Mouse (Mus musculus) CD8-positive naive resting alpha-beta T cell, adult 2 months (primary cell): ENCODE results near the gene Cdc42bpa.

ENCODE experiments used
- DNase-seq, 2 experiments: peaks; one replicate each; pipeline ENCODE4 v3.0.0; 2022; ENCODE audit warnings: low read depth in 2 of 2, low spot score in 2 of 2

Cdc42bpa gene

DNA sequence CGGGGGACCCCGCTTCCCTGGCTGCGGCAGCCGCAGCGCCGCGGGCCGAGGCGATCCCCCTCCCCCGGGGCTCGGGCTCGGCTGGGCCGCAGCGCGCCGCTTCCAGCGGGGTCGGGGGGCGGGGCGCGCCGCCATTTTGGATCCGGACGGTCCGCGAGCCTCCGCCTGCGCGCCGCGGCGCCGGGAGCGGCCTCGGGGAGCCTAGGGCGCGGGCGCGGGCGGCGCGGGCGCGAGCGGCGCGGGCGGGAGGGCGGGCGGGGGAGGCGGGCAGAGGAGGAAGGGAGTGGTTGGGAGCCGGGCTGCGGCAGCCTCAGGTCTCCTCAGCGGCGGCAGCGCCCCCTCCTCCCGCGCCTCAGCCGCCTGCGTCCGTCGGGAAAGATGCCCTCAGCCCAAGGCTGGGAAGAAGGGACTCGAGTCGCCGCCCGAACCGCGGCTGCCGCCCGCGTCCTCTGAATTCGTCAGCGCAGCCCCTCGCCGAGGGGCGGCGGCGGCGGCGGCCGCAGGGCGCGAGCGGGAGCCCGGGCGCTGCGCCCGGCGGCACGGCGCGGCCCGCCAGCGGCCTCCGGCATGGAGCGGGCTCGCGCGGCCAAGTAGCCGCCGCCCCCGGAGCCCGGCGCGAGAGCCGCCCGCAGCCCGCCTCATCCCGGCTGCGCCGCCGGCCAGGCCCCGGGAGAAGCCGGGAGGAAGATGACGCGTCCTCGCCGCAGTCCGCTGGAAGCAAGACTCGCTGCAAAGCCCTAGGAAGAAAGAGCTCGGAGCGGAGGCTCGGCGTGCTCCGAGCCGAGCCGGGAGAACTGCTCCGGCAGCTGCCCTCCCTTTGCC is at the start of gene Cdc42bpa:
Gene Cdc42bpa, plus strand, starts transcription at position 752 of the 822 bp plus-strand sequence.
- DNase-seq, result peak; percentile 13 to 15

DNA sequence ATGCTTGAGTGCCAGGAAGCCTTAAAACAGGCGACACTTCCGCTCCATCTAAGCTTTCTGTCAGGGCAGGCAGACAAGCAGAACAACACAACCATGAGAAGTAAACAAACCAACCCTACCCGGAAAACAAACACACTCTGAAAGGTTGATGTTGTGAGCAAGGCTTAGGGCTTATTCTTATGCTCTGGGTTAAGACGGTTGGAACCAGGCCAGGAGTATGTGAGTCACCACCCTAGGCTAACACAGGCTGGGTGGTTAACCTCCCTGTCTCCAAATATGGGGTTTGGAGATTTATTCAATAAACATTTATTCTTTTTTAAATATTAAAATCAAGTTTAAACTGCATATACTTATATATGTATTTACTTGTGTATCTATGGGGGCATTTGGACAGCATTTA is 46.8 kb upstream of the Cdc42bpa start:
- DNase-seq, result no peak

DNA sequence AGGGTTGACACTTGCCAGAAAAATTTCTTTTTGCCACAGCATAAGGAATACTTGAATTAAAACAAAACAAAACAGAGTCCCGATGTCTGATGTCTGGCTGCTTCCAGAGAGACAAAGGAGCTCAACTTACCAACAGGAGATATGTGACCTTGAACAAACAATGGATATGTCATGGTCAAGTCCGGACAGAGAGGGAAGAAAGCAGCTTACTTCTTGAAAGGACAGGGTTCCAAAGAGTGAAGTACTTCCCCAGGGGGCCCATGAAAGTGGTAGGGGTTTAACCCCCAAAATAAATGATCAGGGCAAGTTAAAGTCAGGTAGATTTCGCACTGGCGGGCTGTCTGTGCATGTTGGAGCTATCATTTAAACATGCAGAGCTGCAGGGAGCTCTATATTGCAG is 43.2 kb upstream of the Cdc42bpa start:
- DNase-seq, result no peak

DNA sequence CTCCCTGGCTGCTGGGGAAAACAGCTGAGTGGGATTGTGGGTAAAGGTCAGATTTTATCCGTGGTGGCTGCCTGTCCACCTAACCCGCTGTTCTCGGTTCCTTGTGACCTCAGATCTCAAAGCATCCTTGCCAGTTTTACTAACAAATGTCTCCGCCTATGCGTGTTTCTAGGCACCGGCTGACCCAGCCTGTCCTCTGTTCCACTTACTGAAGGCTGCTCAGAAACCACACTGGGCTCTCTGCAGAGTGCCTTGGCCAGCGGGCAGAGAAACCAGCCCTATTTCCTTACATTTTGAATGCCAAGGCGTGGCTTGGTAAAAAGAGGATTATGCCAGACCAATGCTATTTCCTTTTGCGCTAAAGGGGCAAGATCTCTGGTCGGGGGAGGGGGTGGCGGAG is 42.8 kb upstream of the Cdc42bpa start:
- DNase-seq, result no peak

DNA sequence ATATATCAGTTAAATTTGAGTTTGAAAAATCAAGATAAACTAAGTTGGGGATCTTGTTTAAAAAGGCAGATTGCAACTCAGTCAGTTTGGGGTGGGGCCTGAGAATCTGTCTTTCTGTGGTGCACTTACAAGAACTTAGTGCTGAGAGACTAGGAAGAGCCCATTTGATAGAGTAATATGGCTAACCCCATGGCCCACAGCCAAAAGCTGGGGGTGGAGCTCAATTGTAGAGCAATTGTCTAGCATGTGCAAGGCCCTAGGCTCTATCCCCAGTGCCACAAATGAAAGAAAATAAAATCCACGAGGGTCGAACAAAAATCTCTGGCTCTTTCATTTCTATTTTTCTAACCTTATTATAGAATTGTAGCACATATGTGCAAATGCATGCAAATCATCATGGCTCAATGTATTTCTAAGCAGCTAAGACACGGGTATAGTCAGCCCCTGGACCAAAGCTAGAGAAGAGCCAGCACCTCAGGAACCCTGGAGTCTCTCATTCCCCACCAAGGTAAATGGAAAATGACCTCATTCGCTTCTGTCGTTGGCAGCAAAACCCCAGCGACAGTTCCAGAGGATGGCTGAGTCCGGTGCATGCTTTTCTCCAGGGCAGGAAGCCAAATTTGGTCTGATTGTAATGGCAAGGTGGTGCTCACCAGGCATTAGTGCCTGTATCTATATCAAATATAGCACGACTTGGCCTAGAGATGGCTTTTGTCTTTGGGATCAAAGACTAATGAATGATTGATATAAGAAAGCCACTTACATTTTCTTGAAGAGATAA is 40.4 kb upstream of the Cdc42bpa start:
- no peak for DNase-seq

DNA sequence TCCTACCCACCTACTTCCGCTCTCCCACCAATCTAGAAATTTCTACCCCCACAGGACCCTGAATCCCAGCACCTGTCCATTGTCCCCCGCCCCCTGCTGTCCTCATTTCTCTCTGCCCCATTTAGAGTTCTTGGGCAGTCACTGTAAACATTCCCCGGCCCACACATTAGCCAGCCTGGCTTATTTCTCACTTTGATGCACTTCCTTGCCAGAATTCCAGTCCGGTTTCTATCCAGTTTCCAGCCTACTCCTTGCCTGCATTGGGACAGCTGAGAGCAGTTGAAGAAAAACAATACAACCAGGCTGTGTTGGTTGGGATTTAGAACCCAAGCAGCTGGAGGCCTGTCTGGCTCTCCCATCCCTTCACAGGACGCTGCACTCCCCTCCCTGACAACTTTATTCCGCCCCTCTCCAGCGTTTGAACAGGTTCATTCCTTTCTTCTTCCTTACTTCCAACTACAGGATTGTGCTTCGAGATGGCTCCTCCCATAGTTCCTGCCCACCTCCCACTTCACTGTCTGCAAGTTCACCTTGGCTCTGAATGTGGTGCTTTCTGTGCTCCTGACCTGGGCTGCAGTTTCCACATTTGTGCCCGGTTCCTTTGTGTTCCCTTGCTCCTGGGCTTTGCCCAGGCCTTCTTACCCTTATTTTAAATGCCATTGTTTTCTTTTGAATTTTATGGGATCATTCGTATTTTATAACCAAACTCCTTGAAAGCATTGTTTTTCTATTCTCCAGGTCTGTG is 36.4 kb upstream of the Cdc42bpa start:
- DNase-seq, result no peak

DNA sequence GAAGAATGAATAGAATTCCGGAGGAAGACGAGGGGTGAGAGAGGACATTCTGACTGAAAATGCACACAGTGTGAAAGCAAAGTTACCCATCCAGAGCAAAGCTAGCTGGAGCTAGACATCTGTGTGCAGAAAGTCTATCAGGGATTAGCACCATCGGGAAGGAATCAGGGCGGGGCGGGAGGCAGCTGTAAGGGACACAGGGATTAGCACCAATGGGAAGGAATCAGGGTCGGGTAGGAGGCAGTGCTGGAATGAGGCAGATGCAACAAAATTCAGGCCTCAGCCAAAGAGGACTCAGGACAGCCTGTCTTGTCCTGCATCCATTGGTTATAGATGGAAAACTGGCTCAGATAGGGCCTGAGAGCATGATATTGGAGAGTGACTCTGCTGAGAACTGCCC is 34.0 kb upstream of the Cdc42bpa start:
- DNase-seq, result no peak

DNA sequence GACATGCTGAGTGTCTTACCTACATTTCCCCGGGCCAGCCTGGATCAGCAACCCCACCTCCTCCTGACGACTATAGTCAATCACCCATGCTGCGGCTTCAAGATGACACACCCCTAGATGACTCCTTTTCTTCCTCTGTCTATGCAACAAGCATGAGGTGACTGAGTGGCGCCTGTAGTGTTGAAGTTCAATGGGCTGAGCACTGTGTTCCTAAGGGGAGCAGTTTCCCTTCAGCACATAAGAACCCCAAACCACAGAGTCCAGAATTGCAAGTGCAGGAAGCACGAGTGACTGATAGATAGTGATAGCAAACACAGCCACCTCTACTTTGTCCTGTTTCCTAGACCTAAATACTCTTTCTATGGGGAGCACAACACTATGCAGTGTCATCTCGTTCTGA is 33.2 kb upstream of the Cdc42bpa start:
- DNase-seq, result no peak

DNA sequence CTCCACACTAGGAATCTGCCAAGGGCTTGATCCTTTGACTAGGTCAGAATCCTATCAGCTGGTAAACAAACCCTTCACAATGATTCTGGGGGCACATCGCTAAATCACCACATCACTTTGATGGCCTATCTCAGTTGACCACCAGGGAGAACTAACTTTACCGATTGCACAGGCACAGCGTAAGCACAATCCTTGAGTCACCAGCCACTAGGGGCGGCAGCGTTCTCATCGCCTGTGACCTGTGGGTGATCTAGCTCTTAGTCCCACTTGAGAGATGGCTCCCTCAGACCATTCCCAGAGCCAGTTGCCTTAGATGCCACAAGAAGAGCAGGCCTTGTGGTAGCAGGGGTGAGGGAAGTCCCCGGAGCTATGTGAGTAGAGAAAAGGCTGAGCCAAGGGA is 31.4 kb upstream of the Cdc42bpa start:
- DNase-seq, result peak in 1 of 2 experiments; percentile 10

DNA sequence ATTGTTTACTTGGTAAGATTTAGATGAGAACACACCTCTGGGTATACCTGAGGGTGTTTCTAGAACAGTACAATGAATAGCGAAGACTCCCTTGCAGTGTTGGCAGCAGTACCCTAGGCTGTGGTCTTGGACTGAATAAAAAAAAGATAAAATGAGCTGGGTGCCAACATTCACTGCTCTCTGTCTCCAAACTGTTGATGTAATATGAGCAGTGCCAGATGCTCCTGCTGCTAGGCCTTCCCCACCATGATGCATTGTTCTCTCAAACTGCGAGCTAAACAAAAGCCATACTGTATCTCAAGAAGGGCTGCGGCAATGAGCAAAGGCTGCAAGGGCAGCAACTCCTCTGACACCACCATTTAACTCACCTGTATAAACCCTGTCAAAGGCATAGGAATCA is 29.0 kb upstream of the Cdc42bpa start:
- no peak for DNase-seq

DNA sequence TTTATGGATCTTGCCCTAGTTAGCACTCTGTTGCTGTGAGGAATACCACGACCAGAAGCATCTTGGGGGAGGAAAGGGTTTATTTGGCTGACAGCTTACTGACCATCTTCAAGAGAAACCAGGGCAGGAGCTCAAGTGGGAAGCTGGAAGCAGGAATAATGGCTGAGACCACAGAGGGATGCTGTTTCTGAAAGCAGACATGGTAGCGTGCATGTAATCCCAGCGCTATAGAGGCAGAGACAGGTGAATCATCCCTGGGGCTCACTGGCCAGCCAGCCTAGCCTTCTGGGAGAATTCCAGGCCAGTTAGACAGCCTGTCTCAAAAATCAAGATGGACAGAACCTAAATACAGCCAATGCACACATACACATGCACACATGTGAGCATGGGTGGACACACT is 26.2 kb upstream of the Cdc42bpa start:
- DNase-seq, result no peak

DNA sequence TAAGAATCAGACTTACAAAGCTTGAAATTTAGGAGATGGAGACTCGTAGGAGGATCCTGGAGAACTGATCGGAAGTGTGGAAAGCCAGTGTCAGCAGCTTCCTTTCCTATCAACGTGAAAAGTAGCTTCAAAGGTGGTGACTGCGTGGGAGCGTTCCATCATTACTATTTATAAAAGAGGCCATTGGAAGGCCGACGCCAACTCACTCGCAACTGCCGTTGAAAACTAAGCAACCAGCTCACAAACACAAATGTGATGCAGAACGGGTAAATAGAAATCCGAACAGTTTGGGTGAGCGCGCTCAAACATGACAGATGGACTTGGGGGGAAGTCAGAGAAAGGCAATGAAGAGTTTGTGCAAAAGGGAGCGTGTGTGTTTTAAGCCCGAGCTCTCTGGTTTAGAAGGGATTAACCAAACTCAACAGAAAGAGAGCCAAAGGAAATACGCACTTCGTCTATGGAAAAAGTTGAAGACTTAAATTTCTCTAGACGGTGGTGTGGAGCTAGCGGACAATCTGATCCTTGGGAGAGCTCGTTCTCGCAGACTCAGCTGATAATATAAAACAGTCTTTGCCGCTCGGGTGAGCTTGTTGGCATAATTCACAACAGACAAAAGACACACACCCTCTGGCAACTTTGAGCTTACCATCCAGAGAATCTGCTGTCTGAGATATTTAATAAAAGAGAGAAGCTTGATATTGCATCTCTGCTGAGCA is 20.0 kb upstream of the Cdc42bpa start:
- DNase-seq, result no peak

DNA sequence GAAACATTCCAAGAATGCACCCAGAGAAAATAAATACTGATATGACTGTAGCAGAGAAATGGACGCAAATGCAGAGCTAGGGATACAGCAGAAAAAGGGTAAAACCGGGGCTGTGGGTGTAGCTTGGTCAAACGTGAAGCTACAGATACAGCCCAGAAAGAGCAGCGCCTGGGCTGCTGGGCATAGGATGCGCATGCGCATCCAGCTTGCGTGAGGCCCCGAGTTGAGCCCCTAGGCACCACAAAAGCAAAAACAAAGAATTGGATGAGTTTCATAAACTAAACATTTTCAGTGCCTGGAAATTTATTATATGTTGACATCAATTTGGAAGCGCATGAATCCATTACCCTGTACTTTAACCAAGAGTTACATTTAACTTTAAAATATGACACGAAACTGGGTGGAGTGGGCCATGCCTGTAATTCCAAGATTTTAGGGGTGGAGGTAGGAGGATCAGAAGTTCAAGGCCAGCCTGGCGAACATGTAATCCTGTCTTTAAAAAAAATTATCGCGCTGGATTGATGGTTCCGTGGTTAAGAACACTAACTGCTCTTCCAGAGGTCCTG is 19.4 kb upstream of the Cdc42bpa start:
- DNase-seq, result no peak

DNA sequence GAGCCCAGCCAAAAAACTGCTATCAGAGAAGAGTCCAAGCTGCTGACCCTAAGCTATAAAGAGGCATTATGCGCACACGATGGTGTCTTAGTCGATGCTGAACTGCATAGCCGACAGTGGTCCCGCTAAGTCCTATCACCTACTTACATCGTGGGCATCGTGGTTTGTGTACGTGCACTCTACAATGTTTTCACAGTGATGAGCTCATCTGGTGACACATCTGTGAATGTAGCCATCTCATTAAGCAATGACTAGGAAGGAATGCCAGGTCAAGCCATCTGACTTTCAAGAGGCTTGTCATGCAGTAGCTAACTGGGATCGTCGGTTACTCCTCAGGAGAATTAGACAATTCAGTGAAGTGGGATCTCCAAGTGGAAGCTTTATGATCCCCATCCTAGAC is 15.3 kb upstream of the Cdc42bpa start:
- no peak for DNase-seq

DNA sequence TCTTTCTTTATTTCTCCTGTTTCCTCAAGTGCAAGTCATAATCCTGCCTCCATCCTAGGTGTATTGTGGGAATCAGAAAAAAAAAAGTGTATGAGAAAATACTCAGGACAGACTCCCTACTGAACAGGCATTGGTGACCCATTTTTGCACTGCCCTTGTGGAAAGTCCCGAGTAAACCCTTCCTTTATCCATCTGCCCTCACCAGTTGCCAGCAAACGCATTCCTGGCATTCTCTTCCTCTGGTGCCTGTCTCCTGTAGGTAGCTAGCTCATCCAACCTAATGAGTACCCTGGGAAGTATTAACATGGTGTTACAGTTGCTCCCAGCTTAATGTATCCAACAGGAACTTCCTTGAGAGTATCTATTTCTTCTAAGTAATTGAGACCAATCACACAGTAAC is 13.7 kb upstream of the Cdc42bpa start:
- DNase-seq, result no peak

DNA sequence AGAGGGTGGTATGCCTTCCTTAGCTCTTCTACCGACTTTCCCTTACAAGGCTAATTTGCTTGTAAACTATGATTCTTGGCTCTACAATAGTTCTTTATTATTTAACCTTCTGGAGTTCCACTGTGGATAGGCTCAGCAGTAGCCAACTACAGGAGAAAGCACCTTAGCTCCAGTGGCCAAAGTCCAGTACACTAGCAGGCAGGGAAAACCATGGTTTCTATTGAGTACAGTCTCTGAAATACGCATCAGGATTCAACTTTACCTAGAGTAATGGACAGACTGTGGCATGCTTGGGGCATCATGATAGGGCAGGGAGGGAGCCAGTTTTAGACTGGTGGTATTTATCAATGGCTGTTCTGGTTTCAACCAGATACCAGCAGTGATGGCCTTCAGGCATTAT is 12.6 kb upstream of the Cdc42bpa start:
- no peak for DNase-seq

DNA sequence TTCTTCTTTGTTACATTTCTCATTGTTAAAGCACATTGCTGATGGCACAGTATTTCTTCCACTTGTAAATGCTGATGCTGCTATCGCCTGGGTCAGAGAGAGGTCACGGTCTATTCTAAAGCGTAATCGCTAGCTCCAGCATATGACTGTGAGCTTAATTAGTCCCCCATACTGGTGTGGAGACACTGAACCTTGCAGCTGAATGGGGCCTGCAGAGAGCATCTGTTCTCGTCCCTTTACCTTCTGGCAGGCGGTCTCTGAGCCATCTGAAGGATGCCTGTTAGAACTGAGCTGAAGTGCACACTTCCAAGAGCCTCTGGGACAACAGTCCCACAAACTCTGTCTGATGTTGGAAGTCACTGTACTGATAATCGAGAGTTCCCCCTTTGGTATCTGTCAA is 8.7 kb upstream of the Cdc42bpa start:
- no peak for DNase-seq

DNA sequence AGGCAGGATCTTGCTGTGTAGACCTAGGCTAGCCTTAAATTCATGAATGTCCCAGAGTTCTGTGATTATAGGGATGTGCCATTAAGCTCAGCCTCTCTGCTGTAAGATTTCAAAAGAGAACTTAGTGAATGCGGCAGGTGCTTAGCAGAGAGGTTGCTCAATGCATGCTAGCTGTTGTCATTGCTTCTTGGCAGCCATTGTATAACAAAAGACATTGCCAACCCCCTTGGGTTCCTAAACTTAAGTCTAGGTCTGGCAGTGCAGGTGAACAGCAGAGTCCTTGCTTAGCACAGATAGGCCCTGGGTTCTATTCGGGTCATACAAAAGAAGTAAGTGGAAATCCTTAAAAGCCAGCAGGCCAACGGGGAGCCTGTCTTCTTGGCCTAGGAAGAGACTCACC is 7.0 kb upstream of the Cdc42bpa start:
- no peak for DNase-seq

DNA sequence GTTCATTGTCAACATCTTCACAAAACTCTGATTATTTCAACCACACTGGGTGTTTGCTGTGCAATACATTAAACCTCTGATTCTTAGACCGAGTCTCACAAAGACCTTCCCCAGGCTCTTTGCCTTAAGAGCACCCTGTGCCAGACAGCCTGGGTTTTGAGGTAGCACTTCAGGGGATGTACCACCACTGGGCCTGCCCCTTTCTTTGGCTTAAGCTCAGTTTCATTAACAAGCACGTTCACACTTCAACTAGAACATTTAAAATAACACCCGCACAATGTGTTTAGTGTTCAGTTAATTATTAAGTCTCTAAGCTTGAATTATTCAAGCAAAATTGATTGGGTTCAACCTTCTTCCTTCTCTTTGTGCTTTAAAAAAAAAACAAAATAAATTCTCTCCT is 2.8 kb upstream of the Cdc42bpa start:
- DNase-seq, result no peak

DNA sequence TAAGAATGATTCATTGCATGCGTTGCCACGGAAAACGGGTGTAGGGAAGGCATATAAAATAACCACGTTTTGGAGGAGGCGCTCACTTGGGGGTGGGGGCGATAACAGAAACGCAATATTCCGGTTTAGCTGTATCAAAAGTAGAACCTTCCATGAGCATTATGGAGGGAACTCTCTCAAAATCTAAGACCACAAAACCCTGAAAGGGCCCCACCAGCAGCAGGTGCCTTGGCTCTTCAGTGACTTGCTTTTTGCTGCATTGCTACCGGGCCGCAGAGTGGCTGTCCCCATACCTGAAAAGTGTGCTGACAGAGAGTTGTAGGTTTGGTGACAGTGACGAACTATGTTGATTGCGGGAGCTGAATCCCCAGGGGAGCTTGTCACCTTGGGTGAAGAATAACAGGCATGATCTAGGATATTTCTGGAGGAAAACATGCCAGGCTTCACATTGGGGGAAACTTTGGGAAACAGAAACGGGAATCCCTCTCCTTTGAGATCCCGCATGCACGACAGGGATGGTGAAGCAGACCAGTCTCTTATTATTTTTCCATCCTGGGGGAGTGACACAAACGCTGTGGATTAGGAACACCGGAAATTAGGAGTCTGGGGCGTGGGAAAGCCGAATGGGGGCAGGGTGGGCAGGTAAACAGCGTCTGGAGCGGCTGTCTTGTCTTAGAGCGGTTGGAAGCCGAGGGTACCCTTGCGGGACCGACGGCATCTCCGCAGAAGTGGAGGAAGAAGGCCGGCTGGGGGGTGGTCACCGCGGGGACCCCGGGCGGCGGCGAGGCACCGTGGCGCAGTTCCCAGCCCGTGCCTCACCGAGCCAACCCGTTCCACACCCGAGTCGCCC is 1.2 kb upstream of the Cdc42bpa start:
- DNase-seq, result peak in 1 of 2 experiments; percentile 9
